Mouse (Mus musculus): Measurements from ENCODE around the gene Ppp1ca. TPM values are rescaled to one million over a fixed set of nuclear protein-coding genes. Genes with fewer than 3 reads are reported as not detected.

Gene Ppp1ca
- polyA plus RNA-seq, 1 experiment from 2014 or later = 757 TPM

- Histone ChIP-seq H3K36me3 (ENCODE audit: control insufficient read depth, insufficient read depth, low read length) (no peaks in the 10 kb centered on the region), H3K9me3 (ENCODE audit: control insufficient read depth, low read length) (no peaks in the 10 kb centered on the region), H3K27me3 (ENCODE audit: control insufficient read depth, insufficient read depth, low read length) (peaks cover 63% of the 10 kb centered on the region), H3K27ac (replicated peaks in 1 of 2; ENCODE audit: control insufficient read depth in 1 of 2, insufficient read depth in 1 of 2, low read depth in 2 of 2, low read length in 2 of 2) (no peak overlapping the region), H3K4me3 (ENCODE audit: control insufficient read depth in 1 of 2, insufficient read depth in 1 of 2, low read depth in 1 of 2, low read length in 2 of 2) (peak overlapping the region in 1 of 2 experiments; percentile 67; a peak in 1 of 4 replicates), H3K4me1 (ENCODE audit: control insufficient read depth in 2 of 2, insufficient read depth in 2 of 2, low read length in 2 of 2) (peaks cover 15 to 34% of the 10 kb centered on the region in 2 experiments), H3K9ac (ENCODE audit: low read length) (no peak overlapping the region; the same call in 1 of the 2 replicates), H3K4me2 (ENCODE audit: low read length) (peak overlapping the region; percentile 100)
- no peak for ATAC-seq (ENCODE audit: insufficient number of reproducible peaks, insufficient read depth, low FRiP score, low read depth)
- 4% methylated on average over 9 of the region's 9 CpGs for WGBS
These were observed 21.7 kb downstream of the Ppp1ca start for GRCm38 (mm10) chr19:4213524-4213974.

DNA sequence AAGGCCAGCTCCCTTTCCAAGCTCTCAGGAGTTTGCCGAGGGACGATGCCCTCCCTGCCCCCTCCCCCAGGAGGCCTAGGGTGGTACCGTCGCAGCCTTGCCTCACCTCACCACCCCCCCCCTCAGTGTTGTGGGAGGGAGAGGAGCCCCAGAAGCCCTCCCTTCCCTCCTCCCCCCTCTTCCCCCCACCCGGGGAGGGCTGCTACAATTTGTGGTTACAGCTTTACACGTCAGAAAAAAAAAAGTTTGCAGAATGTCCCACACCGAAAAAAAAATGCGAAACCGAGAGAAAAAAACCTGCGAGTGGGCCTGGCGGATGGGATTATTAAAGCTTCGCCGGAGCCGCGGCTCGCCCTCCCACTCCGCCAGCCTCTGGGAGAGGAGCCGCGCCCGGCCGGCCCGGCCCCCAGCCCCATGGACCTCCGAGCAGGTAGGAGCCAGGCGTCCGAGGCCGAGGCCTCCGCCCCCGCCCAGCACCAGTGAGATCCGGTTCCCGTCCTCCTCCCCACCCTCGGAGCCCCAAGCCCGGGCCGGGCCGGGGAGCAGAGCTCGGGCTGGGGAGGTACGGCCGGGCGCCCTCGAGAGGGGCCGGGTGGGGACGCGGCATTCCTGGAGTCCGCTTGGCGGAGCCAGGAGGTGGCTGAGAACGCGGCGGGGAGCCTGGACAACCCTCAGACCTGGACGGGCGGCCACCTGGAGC is 22.4 kb downstream of the Ppp1ca start, which contains the start of the genes Clcf1 and AC109138.7:
TSS of gene Clcf1 (plus strand) at position 168 of the 700 bp plus-strand sequence.
TSS of gene AC109138.7 (plus strand) at position 287 of the 700 bp plus-strand sequence.
- peak within 1 kb of the TSS; percentile 67 to 72 for H3K4me3 ChIP-seq (ENCODE audit: control insufficient read depth in 1 of 2, insufficient read depth in 1 of 2, low read depth in 1 of 2, low read length in 2 of 2)
- peak; percentile 33 for ATAC-seq (ENCODE audit: insufficient number of reproducible peaks, insufficient read depth, low FRiP score, low read depth)
- no peaks in the 10 kb centered on the region for H3K9me3 ChIP-seq (ENCODE audit: control insufficient read depth, low read length)
- no peaks in the 10 kb centered on the region for H3K36me3 ChIP-seq (ENCODE audit: control insufficient read depth, insufficient read depth, low read length)
- peak within 1 kb of the TSS; percentile 100 for H3K4me2 ChIP-seq (ENCODE audit: low read length)
- peaks cover 15 to 34% of the 10 kb centered on the region in 2 experiments for H3K4me1 ChIP-seq (ENCODE audit: control insufficient read depth in 2 of 2, insufficient read depth in 2 of 2, low read length in 2 of 2)
- peak within 1 kb of the TSS; percentile 80 for H3K9ac ChIP-seq (ENCODE audit: low read length)
- peak within 1 kb of the TSS in 1 of 2 experiments; percentile 44; a peak in 2 of 4 replicates for H3K27ac ChIP-seq (replicated peaks in 1 of 2; ENCODE audit: control insufficient read depth in 1 of 2, insufficient read depth in 1 of 2, low read depth in 2 of 2, low read length in 2 of 2)
- H3K27me3 ChIP-seq (ENCODE audit: control insufficient read depth, insufficient read depth, low read length) = peaks cover 63% of the 10 kb centered on the region
- WGBS = under 1% methylated on average over 47 of the region's 49 CpGs

DNA sequence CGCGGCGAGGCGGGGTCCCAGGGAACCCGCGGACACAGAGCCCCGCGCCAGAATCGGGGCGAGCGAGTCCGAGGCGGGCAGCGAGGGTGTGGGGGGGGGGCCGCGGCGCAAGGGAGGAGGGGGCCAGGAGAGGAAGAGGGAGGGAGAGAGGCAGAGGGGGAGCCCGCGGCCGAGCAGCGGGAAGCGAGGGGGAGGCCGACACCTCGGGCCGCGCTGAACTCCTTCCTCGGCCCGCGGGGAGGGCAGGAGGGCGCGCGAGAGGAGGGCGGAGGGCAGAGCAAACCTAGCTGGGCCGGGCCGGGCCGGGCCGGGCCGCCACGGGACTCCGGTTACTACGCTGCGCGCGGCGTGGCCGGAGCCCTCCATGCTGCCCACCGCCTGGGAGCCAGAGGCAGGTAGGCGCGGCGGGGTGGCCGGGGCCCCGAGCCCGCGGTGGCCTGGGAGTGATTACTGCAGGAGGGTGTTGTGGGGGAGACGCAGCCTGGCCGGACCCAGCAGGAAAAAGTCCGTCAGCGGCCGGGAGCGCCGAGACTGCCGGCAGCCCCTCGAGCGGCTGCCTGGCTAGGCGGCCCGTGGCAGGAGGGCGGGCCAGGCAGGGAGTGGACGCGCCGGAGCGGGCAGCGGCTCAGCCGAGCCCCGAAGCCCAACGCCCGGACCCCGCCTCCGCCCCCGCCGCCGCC is 23.0 kb downstream of the Ppp1ca start:
- Histone ChIP-seq H3K4me3 (ENCODE audit: control insufficient read depth in 1 of 2, insufficient read depth in 1 of 2, low read depth in 1 of 2, low read length in 2 of 2) (peak overlapping the region; percentile 67 to 72), H3K4me1 (ENCODE audit: control insufficient read depth in 2 of 2, insufficient read depth in 2 of 2, low read length in 2 of 2) (peaks cover 16 to 35% of the 10 kb centered on the region in 2 experiments), H3K9me3 (ENCODE audit: control insufficient read depth, low read length) (no peaks in the 10 kb centered on the region), H3K36me3 (ENCODE audit: control insufficient read depth, insufficient read depth, low read length) (no peaks in the 10 kb centered on the region), H3K4me2 (ENCODE audit: low read length) (peak overlapping the region; percentile 100), H3K9ac (ENCODE audit: low read length) (peak overlapping the region; percentile 80), H3K27me3 (ENCODE audit: control insufficient read depth, insufficient read depth, low read length) (peaks cover 63% of the 10 kb centered on the region), H3K27ac (replicated peaks in 1 of 2; ENCODE audit: control insufficient read depth in 1 of 2, insufficient read depth in 1 of 2, low read depth in 2 of 2, low read length in 2 of 2) (peak overlapping the region in 1 of 2 experiments; percentile 44; a peak in 2 of 4 replicates)
- WGBS = 1% methylated on average over 65 of the region's 81 CpGs
- peak; percentile 37 for ATAC-seq (ENCODE audit: insufficient number of reproducible peaks, insufficient read depth, low FRiP score, low read depth)

DNA sequence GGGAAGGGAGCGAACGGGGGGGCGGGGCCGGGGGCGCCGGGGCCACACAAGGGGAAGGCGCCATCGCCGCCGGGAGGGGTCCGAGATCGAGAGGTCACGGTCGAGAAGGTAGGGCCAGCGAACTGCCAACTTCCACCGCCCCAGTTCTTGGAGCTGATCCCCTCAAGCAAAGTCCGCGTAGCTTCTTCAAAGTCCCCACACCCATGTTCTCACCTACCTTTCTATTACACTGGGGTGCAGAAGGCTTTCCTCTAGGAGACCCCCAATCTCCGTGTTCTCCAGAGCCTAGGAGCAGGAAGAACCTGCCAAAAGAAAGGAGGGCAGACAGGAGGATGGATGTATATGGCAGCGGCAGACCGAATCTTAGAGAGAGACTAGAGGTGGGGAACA is 23.6 kb downstream of the Ppp1ca start:
- Histone ChIP-seq H3K27me3 (ENCODE audit: control insufficient read depth, insufficient read depth, low read length) (peaks cover 63% of the 10 kb centered on the region), H3K4me1 (ENCODE audit: control insufficient read depth in 2 of 2, insufficient read depth in 2 of 2, low read length in 2 of 2) (peaks cover 20 to 40% of the 10 kb centered on the region in 2 experiments), H3K9ac (ENCODE audit: low read length) (peak overlapping the region; percentile 80), H3K9me3 (ENCODE audit: control insufficient read depth, low read length) (no peaks in the 10 kb centered on the region), H3K27ac (replicated peaks in 1 of 2; ENCODE audit: control insufficient read depth in 1 of 2, insufficient read depth in 1 of 2, low read depth in 2 of 2, low read length in 2 of 2) (no peak overlapping the region; a peak in 1 of 4 replicates), H3K4me3 (ENCODE audit: control insufficient read depth in 1 of 2, insufficient read depth in 1 of 2, low read depth in 1 of 2, low read length in 2 of 2) (peak overlapping the region; percentile 67 to 72), H3K4me2 (ENCODE audit: low read length) (peak overlapping the region; percentile 100), H3K36me3 (ENCODE audit: control insufficient read depth, insufficient read depth, low read length) (no peaks in the 10 kb centered on the region)
- WGBS = 3% methylated on average over 21 of the region's 21 CpGs
- ATAC-seq (ENCODE audit: insufficient number of reproducible peaks, insufficient read depth, low FRiP score, low read depth) = no peak

DNA sequence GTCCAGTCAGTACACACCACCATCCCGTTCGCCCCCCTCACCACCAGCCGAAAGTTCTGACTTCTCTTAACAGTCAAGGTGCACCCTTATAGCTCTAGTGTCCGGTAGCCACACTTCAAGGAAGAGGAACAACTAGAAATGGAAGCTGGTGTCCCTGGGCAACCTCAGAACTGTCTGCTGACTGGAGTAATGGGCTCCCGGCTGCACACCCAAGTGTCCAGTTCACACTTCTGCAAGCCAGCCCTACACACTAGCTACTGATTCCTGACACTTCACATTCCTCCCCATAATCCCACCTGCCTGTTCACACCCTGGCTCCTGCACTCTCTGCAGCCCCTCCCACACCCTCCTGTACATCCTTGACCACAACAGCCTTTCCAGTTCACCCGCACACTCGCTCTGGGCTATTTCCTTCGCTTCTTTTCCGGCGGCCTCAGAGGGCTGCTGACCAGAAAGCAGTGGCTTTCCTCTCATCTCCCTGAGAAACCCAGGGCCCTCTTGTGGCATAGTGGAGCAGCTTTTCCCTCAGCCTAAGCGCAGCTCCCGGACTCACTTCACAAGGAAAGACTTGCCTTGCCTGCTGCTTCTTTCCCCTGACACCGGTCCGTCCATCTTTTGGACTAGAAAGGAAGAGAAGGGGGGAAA is 24.3 kb downstream of the Ppp1ca start:
- WGBS = 13% methylated on average over 14 of the region's 14 CpGs
- Histone ChIP-seq H3K9me3 (ENCODE audit: control insufficient read depth, low read length) (no peaks in the 10 kb centered on the region), H3K4me2 (ENCODE audit: low read length) (peak overlapping the region; percentile 100), H3K27ac (replicated peaks in 1 of 2; ENCODE audit: control insufficient read depth in 1 of 2, insufficient read depth in 1 of 2, low read depth in 2 of 2, low read length in 2 of 2) (no peak overlapping the region), H3K36me3 (ENCODE audit: control insufficient read depth, insufficient read depth, low read length) (no peaks in the 10 kb centered on the region), H3K4me1 (ENCODE audit: control insufficient read depth in 2 of 2, insufficient read depth in 2 of 2, low read length in 2 of 2) (peaks cover 24 to 47% of the 10 kb centered on the region in 2 experiments), H3K27me3 (ENCODE audit: control insufficient read depth, insufficient read depth, low read length) (peaks cover 59% of the 10 kb centered on the region), H3K4me3 (ENCODE audit: control insufficient read depth in 1 of 2, insufficient read depth in 1 of 2, low read depth in 1 of 2, low read length in 2 of 2) (peak overlapping the region; percentile 10 to 67; a peak in 3 of 4 replicates), H3K9ac (ENCODE audit: low read length) (peak overlapping the region; percentile 48; the same call in 1 of the 2 replicates)
- ATAC-seq (ENCODE audit: insufficient number of reproducible peaks, insufficient read depth, low FRiP score, low read depth) = no peak

GRCm38 (mm10) chr19:4217140-4217539 is 25.3 kb downstream of the Ppp1ca start:
- H3K27ac ChIP-seq (replicated peaks in 1 of 2; ENCODE audit: control insufficient read depth in 1 of 2, insufficient read depth in 1 of 2, low read depth in 2 of 2, low read length in 2 of 2) = no peak overlapping the region
- 9% methylated on average over 5 of the region's 5 CpGs for WGBS
- H3K4me1 ChIP-seq (ENCODE audit: control insufficient read depth in 2 of 2, insufficient read depth in 2 of 2, low read length in 2 of 2) = peaks cover 24 to 51% of the 10 kb centered on the region in 2 experiments
- no peak overlapping the region for H3K9ac ChIP-seq (ENCODE audit: low read length)
- no peak for ATAC-seq (ENCODE audit: insufficient number of reproducible peaks, insufficient read depth, low FRiP score, low read depth)
- no peak overlapping the region for H3K4me3 ChIP-seq (ENCODE audit: control insufficient read depth in 1 of 2, insufficient read depth in 1 of 2, low read depth in 1 of 2, low read length in 2 of 2)
- H3K4me2 ChIP-seq (ENCODE audit: low read length) = no peak overlapping the region
- no peaks in the 10 kb centered on the region for H3K36me3 ChIP-seq (ENCODE audit: control insufficient read depth, insufficient read depth, low read length)
- no peaks in the 10 kb centered on the region for H3K9me3 ChIP-seq (ENCODE audit: control insufficient read depth, low read length)
- H3K27me3 ChIP-seq (ENCODE audit: control insufficient read depth, insufficient read depth, low read length) = peaks cover 51% of the 10 kb centered on the region

- Histone ChIP-seq H3K9ac (ENCODE audit: low read length) (no peak overlapping the region), H3K4me2 (ENCODE audit: low read length) (no peak overlapping the region), H3K27ac (replicated peaks in 1 of 2; ENCODE audit: control insufficient read depth in 1 of 2, insufficient read depth in 1 of 2, low read depth in 2 of 2, low read length in 2 of 2) (no peak overlapping the region), H3K27me3 (ENCODE audit: control insufficient read depth, insufficient read depth, low read length) (peaks cover 48% of the 10 kb centered on the region), H3K4me1 (ENCODE audit: control insufficient read depth in 2 of 2, insufficient read depth in 2 of 2, low read length in 2 of 2) (peaks cover 23 to 47% of the 10 kb centered on the region in 2 experiments), H3K9me3 (ENCODE audit: control insufficient read depth, low read length) (no peaks in the 10 kb centered on the region), H3K36me3 (ENCODE audit: control insufficient read depth, insufficient read depth, low read length) (no peaks in the 10 kb centered on the region), H3K4me3 (ENCODE audit: control insufficient read depth in 1 of 2, insufficient read depth in 1 of 2, low read depth in 1 of 2, low read length in 2 of 2) (no peak overlapping the region)
- ATAC-seq (ENCODE audit: insufficient number of reproducible peaks, insufficient read depth, low FRiP score, low read depth) = no peak
- WGBS = 34% methylated on average over 3 of the region's 3 CpGs
These were observed 26.0 kb downstream of the Ppp1ca start for GRCm38 (mm10) chr19:4217855-4218254.

Data from heart, embryonic 14.5 days (tissue).